Mouse (Mus musculus): Measurements from ENCODE around the gene Olfr70.

The Olfr70 gene

DNA sequence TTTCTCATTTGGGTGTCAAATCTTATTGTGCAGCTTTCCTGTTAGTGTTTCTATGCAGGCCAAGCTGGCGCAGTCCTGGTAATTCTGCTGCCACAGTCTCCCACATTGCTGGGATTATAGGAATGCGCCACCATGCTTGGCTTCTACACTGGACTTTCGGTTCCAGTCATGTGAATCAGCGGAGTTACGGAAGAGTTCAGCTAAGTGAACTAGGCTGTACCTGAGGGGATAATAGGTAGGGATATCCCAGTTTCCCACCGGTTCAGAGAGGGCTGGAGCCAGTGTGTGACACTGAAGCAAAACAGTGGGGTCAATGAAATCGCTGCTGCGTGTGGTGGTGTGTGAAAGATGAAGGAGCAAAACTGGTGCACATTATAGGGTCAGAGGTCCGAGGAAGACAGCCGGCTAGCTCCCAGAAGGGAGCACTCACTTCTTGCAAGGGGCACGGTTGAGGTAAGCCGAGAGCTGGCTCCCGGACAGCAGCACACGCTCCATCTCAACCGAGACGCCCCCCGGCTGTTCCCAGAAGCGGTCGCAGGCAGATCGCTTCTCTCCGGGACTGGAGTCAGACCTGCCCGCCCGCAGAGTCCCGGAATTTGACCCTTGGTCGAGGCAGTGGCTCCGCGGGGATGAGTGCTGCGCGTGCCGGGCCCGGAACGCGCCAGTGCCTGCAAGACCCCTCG is 44.8 kb downstream of the Olfr70 start:
- no peak for DNase-seq (ENCODE audit: low spot score)

- DNase-seq (ENCODE audit: low spot score) = no peak
Observed at GRCm38 (mm10) chr4:43653161-43654015, 47.2 kb downstream of the Olfr70 start, which contains the start of gene Spag8. TSS of gene Spag8 (minus strand) at chr4:43653594.

DNA sequence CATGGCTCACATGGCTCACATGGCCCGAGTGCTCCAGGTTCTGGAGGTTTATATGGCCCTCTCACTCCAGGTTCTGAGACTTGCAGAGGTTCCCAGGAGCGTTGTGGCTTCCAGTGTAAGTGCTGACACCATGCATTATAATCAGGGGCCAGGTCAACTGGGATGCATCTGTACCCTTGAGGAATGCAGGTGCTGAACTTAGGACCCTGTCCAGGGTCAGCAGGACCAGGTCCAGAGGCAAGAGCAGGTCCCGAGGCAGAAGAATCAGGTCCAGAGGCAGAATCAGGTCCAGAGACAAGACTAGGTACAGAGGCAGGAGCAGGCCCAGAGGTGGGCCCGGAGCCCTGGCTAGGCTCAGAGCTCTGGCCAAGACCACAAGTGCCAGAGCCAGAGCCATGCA is 47.9 kb downstream of the Olfr70 start:
- DNase-seq (ENCODE audit: low spot score) = no peak

GRCm38 (mm10) chr4:43649783-43650182 is 50.8 kb downstream of the Olfr70 start:
- no peak for DNase-seq (ENCODE audit: low spot score)
